Mouse (Mus musculus): ENCODE data around the gene Amz2. TPM values are rescaled to one million over a fixed set of nuclear protein-coding genes. Genes with fewer than 3 reads are reported as not detected.
A peak's percentile ranks its signal among the peaks of the same experiment; 100 is the strongest.
"Not testable (repeated sequence)": the region's sequence is repeated elsewhere in the genome, so short reads cannot be mapped to it uniquely, and the experiment has no call there.

The Amz2 gene
- polyA plus RNA-seq, 1 experiment from 2014 or later: 23.6 TPM

- TF ChIP-seq EP300 (IDR thresholded peaks at IDR 0.05): no peak
- TF ChIP-seq CTCF (IDR thresholded peaks at IDR 0.05): no peak
These were observed 54.7 kb downstream of the Amz2 start for GRCm38 (mm10) chr11:109480440-109480839.

GRCm38 (mm10) chr11:109485398-109486045 is 59.8 kb downstream of the Amz2 start:
- 83% methylated on average over 15 of the region's 15 CpGs for WGBS
- H3K27ac ChIP-seq (ENCODE audit: low read length): no peak overlapping the region
- H3K9me3 ChIP-seq (ENCODE audit: low read length): no peaks in the 10 kb centered on the region
- H3K4me1 ChIP-seq (ENCODE audit: insufficient read depth, low read depth, low read length): no peaks in the 10 kb centered on the region
- DNase-seq (ENCODE audit: low spot score): peak; percentile 22
- no peaks in the 10 kb centered on the region for H3K36me3 ChIP-seq (ENCODE audit: insufficient read depth, low read length)
- no peak overlapping the region for H3K4me2 ChIP-seq (replicated peaks; ENCODE audit: low read depth, low read length)
- no peak overlapping the region for H3K9ac ChIP-seq (replicated peaks; ENCODE audit: low read depth)
- ATAC-seq: no peak
- TF ChIP-seq EP300 (IDR thresholded peaks at IDR 0.05) (no peak), CTCF (IDR thresholded peaks at IDR 0.05) (no peak)
- H3K27me3 ChIP-seq (replicated peaks; ENCODE audit: insufficient read depth, low read length): no peaks in the 10 kb centered on the region
- H3K4me3 ChIP-seq (ENCODE audit: low read depth, low read length): no peak overlapping the region

More at GRCm38 (mm10) chr11:109480440-109480839, 54.7 kb downstream of the Amz2 start:
- no peak overlapping the region for H3K4me2 ChIP-seq (replicated peaks; ENCODE audit: low read depth, low read length)
- no peak overlapping the region for H3K27ac ChIP-seq (ENCODE audit: low read length)
- 73% methylated on average over 8 of the region's 8 CpGs for WGBS
- ATAC-seq (no peak), DNase-seq (ENCODE audit: low spot score) (peak; percentile 17)
- no peaks in the 10 kb centered on the region for H3K27me3 ChIP-seq (replicated peaks; ENCODE audit: insufficient read depth, low read length)
- no peak overlapping the region for H3K9ac ChIP-seq (replicated peaks; ENCODE audit: low read depth)
- H3K4me1 ChIP-seq (ENCODE audit: insufficient read depth, low read depth, low read length): no peaks in the 10 kb centered on the region
- H3K9me3 ChIP-seq (ENCODE audit: low read length): no peaks in the 10 kb centered on the region
- no peaks in the 10 kb centered on the region for H3K36me3 ChIP-seq (ENCODE audit: insufficient read depth, low read length)
- H3K4me3 ChIP-seq (ENCODE audit: low read depth, low read length): no peak overlapping the region

DNA sequence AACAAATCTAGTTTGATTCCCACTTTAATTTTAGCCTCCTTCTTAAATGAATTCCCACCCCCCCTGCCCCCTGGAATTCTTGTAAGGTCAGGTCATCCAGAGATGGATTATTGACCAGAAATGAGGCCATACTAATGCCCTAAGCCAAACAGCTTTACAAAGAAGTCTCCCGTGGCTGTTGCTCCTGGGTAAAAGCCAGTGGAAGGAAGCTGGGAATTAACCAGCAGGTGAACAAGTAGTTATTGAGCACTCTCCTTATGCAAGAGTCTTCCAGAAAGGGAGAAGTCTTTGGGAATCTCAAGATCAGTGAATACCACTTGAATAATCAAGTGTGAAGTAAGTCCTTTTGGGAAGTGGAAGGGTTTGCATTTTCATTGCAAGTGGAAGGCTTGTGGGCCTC is 61.4 kb downstream of the Amz2 start:
- H3K27ac ChIP-seq (ENCODE audit: low read length): no peak overlapping the region
- ATAC-seq: no peak
- H3K27me3 ChIP-seq (replicated peaks; ENCODE audit: insufficient read depth, low read length): no peaks in the 10 kb centered on the region
- DNase-seq (ENCODE audit: low spot score): peak; percentile 36
- no peaks in the 10 kb centered on the region for H3K9me3 ChIP-seq (ENCODE audit: low read length)
- WGBS: 21% methylated on average over 1 of the region's 1 CpGs
- no peaks in the 10 kb centered on the region for H3K4me1 ChIP-seq (ENCODE audit: insufficient read depth, low read depth, low read length)
- no peak overlapping the region for H3K4me3 ChIP-seq (ENCODE audit: low read depth, low read length)
- TF ChIP-seq CTCF (IDR thresholded peaks at IDR 0.05): no peak
- no peak overlapping the region for H3K9ac ChIP-seq (replicated peaks; ENCODE audit: low read depth)
- no peak overlapping the region for H3K4me2 ChIP-seq (replicated peaks; ENCODE audit: low read depth, low read length)
- H3K36me3 ChIP-seq (ENCODE audit: insufficient read depth, low read length): no peaks in the 10 kb centered on the region

DNA sequence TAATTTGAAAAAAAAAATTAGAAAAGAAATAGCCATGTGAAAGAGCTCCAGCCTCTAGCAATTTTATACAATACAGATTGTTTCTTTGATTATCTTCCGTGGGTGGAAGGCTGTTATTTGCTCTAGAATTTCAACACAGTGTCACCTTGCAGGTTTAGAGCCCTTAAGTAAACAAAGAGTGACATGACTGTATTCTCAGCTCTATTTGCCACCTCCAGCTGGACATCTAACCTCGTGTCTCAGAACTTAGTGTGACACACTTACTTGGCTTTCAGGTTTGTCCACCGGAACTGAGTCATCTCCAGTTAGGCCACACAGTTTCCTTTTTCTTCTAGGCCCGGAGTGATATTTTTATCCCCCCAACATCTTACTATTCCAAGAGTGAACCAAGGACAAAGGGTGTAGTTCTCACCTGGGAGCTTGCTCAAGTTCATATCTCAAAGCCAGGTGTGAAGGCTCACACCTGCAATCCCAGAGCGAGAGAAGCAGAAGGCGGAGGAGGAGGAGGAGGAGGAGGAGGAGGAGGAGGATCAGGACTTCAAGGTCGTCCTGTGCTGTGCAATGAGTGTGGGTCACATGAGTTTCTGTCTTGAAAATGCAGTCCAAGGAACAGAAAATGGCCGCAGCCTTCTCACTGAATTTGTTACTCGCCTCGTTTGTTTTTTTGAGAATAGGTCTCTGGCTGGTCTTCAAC is 62.4 kb downstream of the Amz2 start:
- no peaks in the 10 kb centered on the region for H3K36me3 ChIP-seq (ENCODE audit: insufficient read depth, low read length)
- H3K4me1 ChIP-seq (ENCODE audit: insufficient read depth, low read depth, low read length): no peaks in the 10 kb centered on the region
- TF ChIP-seq CTCF (IDR thresholded peaks at IDR 0.05) (no peak), EP300 (IDR thresholded peaks at IDR 0.05) (no peak)
- no peak overlapping the region for H3K27ac ChIP-seq (ENCODE audit: low read length)
- H3K9ac ChIP-seq (replicated peaks; ENCODE audit: low read depth): no peak overlapping the region
- H3K9me3 ChIP-seq (ENCODE audit: low read length): no peaks in the 10 kb centered on the region
- H3K4me2 ChIP-seq (replicated peaks; ENCODE audit: low read depth, low read length): no peak overlapping the region
- H3K4me3 ChIP-seq (ENCODE audit: low read depth, low read length): no peak overlapping the region
- no peak; the same call in 1 of the 2 replicates for ATAC-seq
- 65% methylated on average over 10 of the region's 10 CpGs for WGBS
- peak; percentile 47 for DNase-seq (ENCODE audit: low spot score)
- no peaks in the 10 kb centered on the region for H3K27me3 ChIP-seq (replicated peaks; ENCODE audit: insufficient read depth, low read length)

- Histone ChIP-seq H3K9me3 (ENCODE audit: low read length) (no peaks in the 10 kb centered on the region), H3K36me3 (ENCODE audit: insufficient read depth, low read length) (no peaks in the 10 kb centered on the region), H3K4me2 (replicated peaks; ENCODE audit: low read depth, low read length) (no peak overlapping the region), H3K27ac (ENCODE audit: low read length) (no peak overlapping the region), H3K9ac (replicated peaks; ENCODE audit: low read depth) (no peak overlapping the region), H3K4me3 (ENCODE audit: low read depth, low read length) (no peak overlapping the region), H3K27me3 (replicated peaks; ENCODE audit: insufficient read depth, low read length) (no peaks in the 10 kb centered on the region), H3K4me1 (ENCODE audit: insufficient read depth, low read depth, low read length) (no peaks in the 10 kb centered on the region)
- TF ChIP-seq CTCF (IDR thresholded peaks at IDR 0.05) (no peak), EP300 (IDR thresholded peaks at IDR 0.05) (no peak)
- DNase-seq (ENCODE audit: low spot score): no peak
- ATAC-seq: no peak
- WGBS: 76% methylated on average over 2 of the region's 2 CpGs
These were observed 64.0 kb downstream of the Amz2 start for GRCm38 (mm10) chr11:109489763-109490162.

DNA sequence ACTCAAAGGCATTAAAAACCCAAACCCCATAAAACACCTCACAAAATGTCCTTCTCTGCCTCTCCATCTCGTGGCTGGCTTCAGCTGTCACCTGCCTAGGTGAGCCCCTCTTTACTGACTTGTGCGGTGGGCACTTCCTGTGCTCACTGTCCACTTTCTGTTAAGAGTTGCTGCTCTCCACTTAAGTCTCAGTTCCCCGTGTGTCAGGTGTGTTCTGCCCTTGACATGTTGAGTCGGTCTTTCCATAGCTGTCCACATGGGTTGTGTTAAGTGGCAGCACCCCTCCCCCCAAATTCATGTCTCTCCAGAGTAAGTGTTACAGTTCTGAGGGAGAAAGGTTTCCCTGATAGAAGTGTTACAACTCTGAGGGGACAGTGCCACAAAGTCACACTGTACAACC is 66.1 kb downstream of the Amz2 start:
- no peak for DNase-seq (ENCODE audit: low spot score)
- 67% methylated on average over 4 of the region's 4 CpGs for WGBS
- peaks cover 11% of the 10 kb centered on the region; the same call in 1 of the 2 replicates for H3K4me1 ChIP-seq (ENCODE audit: insufficient read depth, low read depth, low read length)
- H3K36me3 ChIP-seq (ENCODE audit: insufficient read depth, low read length): no peaks in the 10 kb centered on the region
- no peak for ATAC-seq
- H3K9me3 ChIP-seq (ENCODE audit: low read length): no peaks in the 10 kb centered on the region
- H3K27ac ChIP-seq (ENCODE audit: low read length): no peak overlapping the region
- H3K4me2 ChIP-seq (replicated peaks; ENCODE audit: low read depth, low read length): no peak overlapping the region
- H3K4me3 ChIP-seq (ENCODE audit: low read depth, low read length): no peak overlapping the region
- no peak overlapping the region for H3K9ac ChIP-seq (replicated peaks; ENCODE audit: low read depth)
- no peaks in the 10 kb centered on the region for H3K27me3 ChIP-seq (replicated peaks; ENCODE audit: insufficient read depth, low read length)
- TF ChIP-seq EP300 (IDR thresholded peaks at IDR 0.05) (no peak), CTCF (IDR thresholded peaks at IDR 0.05) (no peak)

DNA sequence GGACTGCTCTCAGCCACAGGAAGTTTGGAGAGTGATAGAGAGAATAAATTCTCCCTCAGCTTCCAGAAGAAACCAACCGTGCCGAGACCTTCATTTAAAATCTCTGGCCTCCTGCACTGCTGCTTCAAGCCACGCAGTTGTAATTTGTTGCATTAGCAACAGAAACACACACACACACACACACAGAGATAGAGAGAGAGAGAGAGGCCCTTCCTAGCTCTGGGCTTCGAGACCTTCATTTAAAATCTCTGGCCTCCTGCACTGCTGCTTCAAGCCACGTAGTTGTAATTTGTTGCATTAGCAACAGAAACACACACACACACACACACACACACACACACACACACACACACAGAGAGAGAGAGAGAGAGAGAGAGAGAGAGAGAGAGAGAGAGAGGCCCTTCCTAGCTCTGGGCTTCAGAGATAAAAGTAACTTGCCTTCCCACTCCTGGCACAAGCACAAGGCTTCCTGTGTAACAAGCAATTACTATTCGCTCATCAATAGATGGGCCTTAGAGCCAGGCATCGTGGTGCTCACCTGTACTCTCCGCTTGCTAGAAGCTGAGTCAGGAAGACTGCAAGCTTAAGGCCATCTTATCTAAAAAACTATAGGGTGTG is 67.2 kb downstream of the Amz2 start:
- H3K27ac ChIP-seq (ENCODE audit: low read length); H3K9ac ChIP-seq (replicated peaks; ENCODE audit: low read depth); H3K36me3 ChIP-seq (ENCODE audit: insufficient read depth, low read length); ATAC-seq; H3K27me3 ChIP-seq (replicated peaks; ENCODE audit: insufficient read depth, low read length); DNase-seq (ENCODE audit: low spot score); H3K4me2 ChIP-seq (replicated peaks; ENCODE audit: low read depth, low read length); H3K9me3 ChIP-seq (ENCODE audit: low read length); H3K4me3 ChIP-seq (ENCODE audit: low read depth, low read length): not testable (repeated sequence)
- 61% methylated on average over 8 of the region's 8 CpGs for WGBS
- peaks cover 11% of the 10 kb centered on the region; the same call in 1 of the 2 replicates for H3K4me1 ChIP-seq (ENCODE audit: insufficient read depth, low read depth, low read length)
